Mouse (Mus musculus): ENCODE measurements around the gene Stat5b. TPM values are rescaled to one million over a fixed set of nuclear protein-coding genes. Genes with fewer than 3 reads are reported as not detected.

Stat5b gene
- polyA plus RNA-seq, 1 experiment from 2014 or later: 16.1 TPM

DNA sequence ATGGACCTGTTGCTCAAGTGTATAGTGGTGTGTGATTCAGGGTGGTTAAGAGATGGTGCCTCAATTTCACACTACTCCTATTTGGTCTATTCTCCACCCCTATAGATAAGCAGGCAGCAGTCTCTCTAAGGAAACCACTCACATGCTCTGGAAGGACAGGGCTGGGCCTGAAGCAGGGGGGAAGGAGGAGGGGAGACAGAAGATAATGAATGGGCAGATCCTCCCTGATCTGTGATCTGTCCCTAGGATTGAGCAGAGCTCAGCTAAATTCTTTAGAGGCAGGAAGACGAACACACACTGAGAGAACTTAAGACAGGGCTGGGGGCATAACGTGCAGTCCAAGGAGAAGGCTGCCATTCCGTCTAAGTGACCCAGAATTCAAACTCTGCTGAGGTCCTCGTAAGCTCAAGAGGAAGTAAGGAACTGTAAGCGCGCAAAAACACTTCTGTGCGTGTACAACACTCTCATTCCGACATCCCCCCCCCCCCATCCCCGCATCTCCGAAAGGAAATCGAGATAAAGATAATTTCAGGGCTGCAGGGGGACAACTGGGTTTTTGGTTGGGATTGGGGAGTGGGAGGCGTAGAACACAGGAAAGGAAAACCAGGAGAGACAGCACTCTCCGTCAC is 113.3 kb downstream of the Stat5b start:
- Histone ChIP-seq H3K27ac (replicated peaks) (peak overlapping the region; percentile 91), H3K36me3 (ENCODE audit: control insufficient read depth, insufficient read depth, low read length) (no peaks in the 10 kb centered on the region), H3K9me3 (ENCODE audit: control insufficient read depth, low read length) (no peaks in the 10 kb centered on the region), H3K4me1 (replicated peaks; ENCODE audit: control insufficient read depth, insufficient read depth) (0 out of 2 replicates have a peak, but pooled peaks cover 6% of the 10 kb centered on the region), H3K9ac (ENCODE audit: low read length) (peak overlapping the region; percentile 98), H3K27me3 (ENCODE audit: control insufficient read depth, insufficient read depth, low read length) (no peaks in the 10 kb centered on the region), H3K4me2 (replicated peaks; ENCODE audit: low read depth) (peak overlapping the region; percentile 78), H3K4me3 (ENCODE audit: low read depth, low read length) (peak overlapping the region; percentile 98)
- no peak for ATAC-seq (ENCODE audit: low FRiP score, low TSS enrichment)
- no peak for DNase-seq (ENCODE audit: low spot score)
- under 1% methylated on average over 13 of the region's 13 CpGs for WGBS
- TF ChIP-seq CTCF (IDR thresholded peaks at IDR 0.05; ENCODE audit: low read depth): no peak
- TF ChIP-seq EP300 (optimal IDR thresholded peaks at IDR 0.05): no peak

GRCm38 (mm10) chr11:100736746-100737080 is 113.8 kb downstream of the Stat5b start:
- H3K4me3 ChIP-seq (ENCODE audit: low read depth, low read length): peak overlapping the region; percentile 98
- 39% methylated on average over 4 of the region's 4 CpGs for WGBS
- no peak for TF ChIP-seq EP300 (optimal IDR thresholded peaks at IDR 0.05)
- no peaks in the 10 kb centered on the region for H3K27me3 ChIP-seq (ENCODE audit: control insufficient read depth, insufficient read depth, low read length)
- H3K36me3 ChIP-seq (ENCODE audit: control insufficient read depth, insufficient read depth, low read length): no peaks in the 10 kb centered on the region
- no peak overlapping the region for H3K27ac ChIP-seq (replicated peaks)
- H3K9ac ChIP-seq (ENCODE audit: low read length): peak overlapping the region; percentile 98
- H3K4me2 ChIP-seq (replicated peaks; ENCODE audit: low read depth): peak overlapping the region; percentile 78
- H3K4me1 ChIP-seq (replicated peaks; ENCODE audit: control insufficient read depth, insufficient read depth): 0 out of 2 replicates have a peak, but pooled peaks cover 6% of the 10 kb centered on the region
- ATAC-seq (ENCODE audit: low FRiP score, low TSS enrichment) (no peak), DNase-seq (ENCODE audit: low spot score) (no peak)
- H3K9me3 ChIP-seq (ENCODE audit: control insufficient read depth, low read length): no peaks in the 10 kb centered on the region

GRCm38 (mm10) chr11:100735954-100736745 is 114.4 kb downstream of the Stat5b start:
- Histone ChIP-seq H3K36me3 (ENCODE audit: control insufficient read depth, insufficient read depth, low read length) (no peaks in the 10 kb centered on the region), H3K4me2 (replicated peaks; ENCODE audit: low read depth) (peak overlapping the region; percentile 34), H3K27ac (replicated peaks) (0 out of 2 replicates have a peak overlapping the region, but pooled peaks have one; percentile 40), H3K27me3 (ENCODE audit: control insufficient read depth, insufficient read depth, low read length) (no peaks in the 10 kb centered on the region), H3K4me3 (ENCODE audit: low read depth, low read length) (peak overlapping the region; percentile 8; the same call in 1 of the 2 replicates), H3K9me3 (ENCODE audit: control insufficient read depth, low read length) (no peaks in the 10 kb centered on the region), H3K4me1 (replicated peaks; ENCODE audit: control insufficient read depth, insufficient read depth) (0 out of 2 replicates have a peak, but pooled peaks cover 6% of the 10 kb centered on the region), H3K9ac (ENCODE audit: low read length) (0 out of 2 replicates have a peak overlapping the region, but pooled peaks have one; percentile 27)
- no peak for ATAC-seq (ENCODE audit: low FRiP score, low TSS enrichment)
- no peak for DNase-seq (ENCODE audit: low spot score)
- 71% methylated on average over 14 of the region's 14 CpGs for WGBS
- no peak for TF ChIP-seq CTCF (IDR thresholded peaks at IDR 0.05; ENCODE audit: low read depth)

- Histone ChIP-seq H3K27me3 (ENCODE audit: control insufficient read depth, insufficient read depth, low read length) (no peaks in the 10 kb centered on the region), H3K9ac (ENCODE audit: low read length) (0 out of 2 replicates have a peak overlapping the region, but pooled peaks have one; percentile 27), H3K4me3 (ENCODE audit: low read depth, low read length) (no peak overlapping the region), H3K9me3 (ENCODE audit: control insufficient read depth, low read length) (no peaks in the 10 kb centered on the region), H3K27ac (replicated peaks) (no peak overlapping the region), H3K36me3 (ENCODE audit: control insufficient read depth, insufficient read depth, low read length) (no peaks in the 10 kb centered on the region), H3K4me1 (replicated peaks; ENCODE audit: control insufficient read depth, insufficient read depth) (0 out of 2 replicates have a peak, but pooled peaks cover 6% of the 10 kb centered on the region), H3K4me2 (replicated peaks; ENCODE audit: low read depth) (peak overlapping the region; percentile 34)
- DNase-seq (ENCODE audit: low spot score): no peak
- 82% methylated on average over 9 of the region's 9 CpGs for WGBS
- TF ChIP-seq CTCF (IDR thresholded peaks at IDR 0.05; ENCODE audit: low read depth): no peak
- TF ChIP-seq EP300 (optimal IDR thresholded peaks at IDR 0.05): no peak
- no peak for ATAC-seq (ENCODE audit: low FRiP score, low TSS enrichment)
Observed at GRCm38 (mm10) chr11:100735134-100735865, 115.2 kb downstream of the Stat5b start.

Other genes with a start within 250 kb of the Stat5b start
- 59.0 and 63.1 TPM in 2 replicates for gene Nkiras2, start 231.5 kb downstream of the Stat5b start, polyA plus RNA-seq (2015; fragmentation: Nextera tagmentation; extraction: Ambion mirVana)
- gene Dnajc7, start 230.6 kb downstream of the Stat5b start, polyA plus RNA-seq (2015; fragmentation: Nextera tagmentation; extraction: Ambion mirVana): 91.9 and 96.1 TPM in 2 replicates
- 0.18 and 0.34 TPM in 2 replicates for gene Zfp385c, start 158.3 kb downstream of the Stat5b start, polyA plus RNA-seq (2015; fragmentation: Nextera tagmentation; extraction: Ambion mirVana)
- 2.6 and 2.9 TPM in 2 replicates for gene Dhx58, start 146.5 kb downstream of the Stat5b start, polyA plus RNA-seq (2015; fragmentation: Nextera tagmentation; extraction: Ambion mirVana)
- 24.6 and 27.2 TPM in 2 replicates for gene Kat2a, start 138.3 kb downstream of the Stat5b start, polyA plus RNA-seq (2015; fragmentation: Nextera tagmentation; extraction: Ambion mirVana)
- gene Hspb9, start 136.9 kb downstream of the Stat5b start, polyA plus RNA-seq (2015; fragmentation: Nextera tagmentation; extraction: Ambion mirVana): 0.13 and 0.22 TPM in 2 replicates
- gene Rab5c, start 112.5 kb downstream of the Stat5b start, polyA plus RNA-seq (2015; fragmentation: Nextera tagmentation; extraction: Ambion mirVana): 18.4 and 22.0 TPM in 2 replicates
- 0.06 TPM in 2 replicates for gene Kcnh4, start 90.8 kb downstream of the Stat5b start, polyA plus RNA-seq (2015; fragmentation: Nextera tagmentation; extraction: Ambion mirVana)
- not detected in 2 replicates for gene Hcrt, start 87.8 kb downstream of the Stat5b start, polyA plus RNA-seq (2015; fragmentation: Nextera tagmentation; extraction: Ambion mirVana)
- 3.6 and 3.9 TPM in 2 replicates for gene Ghdc, start 79.8 kb downstream of the Stat5b start, polyA plus RNA-seq (2015; fragmentation: Nextera tagmentation; extraction: Ambion mirVana)
- 13.0 and 13.5 TPM in 2 replicates for gene Stat5a, start 8.6 kb upstream of the Stat5b start, polyA plus RNA-seq (2015; fragmentation: Nextera tagmentation; extraction: Ambion mirVana)
- 47.7 and 55.1 TPM in 2 replicates for gene Stat3, start 88.8 kb upstream of the Stat5b start, polyA plus RNA-seq (2015; fragmentation: Nextera tagmentation; extraction: Ambion mirVana)
- 313 and 331 TPM in 2 replicates for gene Cavin1, start 120.2 kb upstream of the Stat5b start, polyA plus RNA-seq (2015; fragmentation: Nextera tagmentation; extraction: Ambion mirVana)
- gene Atp6v0a1, start 158.7 kb upstream of the Stat5b start, polyA plus RNA-seq (2015; fragmentation: Nextera tagmentation; extraction: Ambion mirVana): 44.8 and 45.5 TPM in 2 replicates
- gene Naglu, start 219.3 kb upstream of the Stat5b start, polyA plus RNA-seq (2015; fragmentation: Nextera tagmentation; extraction: Ambion mirVana): 16.0 and 17.1 TPM in 2 replicates
- gene Hsd17b1, start 227.7 kb upstream of the Stat5b start, polyA plus RNA-seq (2015; fragmentation: Nextera tagmentation; extraction: Ambion mirVana): 0.08 TPM in 1 of 2 replicates, not detected in the other
- 26.4 and 26.8 TPM in 2 replicates for gene Coasy, start 231.8 kb upstream of the Stat5b start, polyA plus RNA-seq (2015; fragmentation: Nextera tagmentation; extraction: Ambion mirVana)
- gene Mlx, start 236.6 kb upstream of the Stat5b start, polyA plus RNA-seq (2015; fragmentation: Nextera tagmentation; extraction: Ambion mirVana): 42.3 and 42.4 TPM in 2 replicates
- 10.6 and 11.8 TPM in 2 replicates for gene Psmc3ip, start 244.7 kb upstream of the Stat5b start, polyA plus RNA-seq (2015; fragmentation: Nextera tagmentation; extraction: Ambion mirVana)